Mouse (Mus musculus) cerebellum, adult 9-10 months (tissue): ENCODE data around the gene Ppp1ca.

Experiments
- DNase-seq: peaks from one replicate; pipeline ENCODE4 v3.0.0; 2022

The Ppp1ca gene

GRCm38 (mm10) chr19:4191528-4192250, at the start of gene Ppp1ca:
TSS of gene Ppp1ca (plus strand) at chr19:4192065.
- DNase-seq = peak; percentile 90

GRCm38 (mm10) chr19:4142416-4143173, 49.3 kb upstream of the Ppp1ca start:
- no peak for DNase-seq

GRCm38 (mm10) chr19:4143759-4144268, 48.1 kb upstream of the Ppp1ca start, which contains the start of gene Cabp4:
TSS of gene Cabp4 (minus strand) at chr19:4144033.
- no peak for DNase-seq

- DNase-seq = no peak
These were observed 47.0 kb upstream of the Ppp1ca start for GRCm38 (mm10) chr19:4144550-4145498.

GRCm38 (mm10) chr19:4145936-4146335, 45.9 kb upstream of the Ppp1ca start:
- DNase-seq = no peak

- DNase-seq = no peak
These were observed 45.4 kb upstream of the Ppp1ca start for GRCm38 (mm10) chr19:4146366-4147021.

- peak; percentile 52 for DNase-seq
These were observed 44.9 kb upstream of the Ppp1ca start for GRCm38 (mm10) chr19:4147022-4147405.

- DNase-seq = no peak
These were observed 43.9 kb upstream of the Ppp1ca start for GRCm38 (mm10) chr19:4147782-4148490.

GRCm38 (mm10) chr19:4148491-4148806, 43.4 kb upstream of the Ppp1ca start, which contains the start of gene Coro1b:
TSS of gene Coro1b (plus strand) at chr19:4148619.
- peak; percentile 95 for DNase-seq

GRCm38 (mm10) chr19:4148819-4149218, 43.0 kb upstream of the Ppp1ca start:
- peak; percentile 52 for DNase-seq

GRCm38 (mm10) chr19:4149283-4149682, 42.6 kb upstream of the Ppp1ca start:
- DNase-seq = peak; percentile 52

GRCm38 (mm10) chr19:4149764-4150461, 42.0 kb upstream of the Ppp1ca start:
- no peak for DNase-seq

- DNase-seq = no peak
These were observed 41.0 kb upstream of the Ppp1ca start for GRCm38 (mm10) chr19:4150567-4151487.

GRCm38 (mm10) chr19:4151488-4151860, 40.4 kb upstream of the Ppp1ca start:
- peak; percentile 52 for DNase-seq

GRCm38 (mm10) chr19:4151898-4152297, 40.0 kb upstream of the Ppp1ca start:
- DNase-seq = no peak

- DNase-seq = peak; percentile 52
These were observed 39.2 kb upstream of the Ppp1ca start for GRCm38 (mm10) chr19:4152445-4153231.

GRCm38 (mm10) chr19:4153232-4153654, 38.6 kb upstream of the Ppp1ca start, which contains the start of gene Ptprcap:
TSS of gene Ptprcap (plus strand) at chr19:4153604.
- peak; percentile 85 for DNase-seq

- DNase-seq = no peak
These were observed 37.2 kb upstream of the Ppp1ca start for GRCm38 (mm10) chr19:4154437-4155222.
